Mouse (Mus musculus): ENCODE results near the gene Reep3.
A peak's percentile ranks its signal among the peaks of the same experiment; 100 is the strongest.
"Not testable (repeated sequence)": the region's sequence is repeated elsewhere in the genome, so short reads cannot be mapped to it uniquely, and the experiment has no call there.

Gene Reep3

GRCm38 (mm10) chr10:67096621-67097436 is at the start of gene Reep3:
TSS of gene Reep3 (minus strand) at chr10:67096945.
- DNase-seq (ENCODE audit: low read depth, low spot score), result peak; percentile 78

DNA sequence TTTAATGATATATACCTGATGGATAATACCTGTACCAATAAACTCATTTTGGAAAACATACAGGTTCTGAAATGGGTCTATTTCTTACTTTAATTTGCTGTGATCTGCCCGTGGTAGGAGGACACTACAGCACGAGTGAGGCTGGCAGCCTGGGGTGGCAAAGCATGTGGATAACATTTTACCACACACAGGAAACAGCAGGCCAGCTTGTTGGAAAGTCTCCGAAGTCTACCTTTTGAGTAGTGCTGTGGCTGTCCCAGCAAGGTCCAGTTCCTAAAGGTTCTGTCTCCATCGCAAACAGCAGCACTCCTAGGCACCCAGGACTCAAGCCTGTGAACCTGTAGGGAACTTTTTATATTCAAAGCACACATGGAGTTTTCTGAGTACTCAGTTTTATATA is 48.9 kb upstream of the Reep3 start:
- no peak for DNase-seq (ENCODE audit: low read depth, low spot score)

GRCm38 (mm10) chr10:67144269-67144668 is 47.5 kb upstream of the Reep3 start:
- DNase-seq (ENCODE audit: low read depth, low spot score), result no peak

DNA sequence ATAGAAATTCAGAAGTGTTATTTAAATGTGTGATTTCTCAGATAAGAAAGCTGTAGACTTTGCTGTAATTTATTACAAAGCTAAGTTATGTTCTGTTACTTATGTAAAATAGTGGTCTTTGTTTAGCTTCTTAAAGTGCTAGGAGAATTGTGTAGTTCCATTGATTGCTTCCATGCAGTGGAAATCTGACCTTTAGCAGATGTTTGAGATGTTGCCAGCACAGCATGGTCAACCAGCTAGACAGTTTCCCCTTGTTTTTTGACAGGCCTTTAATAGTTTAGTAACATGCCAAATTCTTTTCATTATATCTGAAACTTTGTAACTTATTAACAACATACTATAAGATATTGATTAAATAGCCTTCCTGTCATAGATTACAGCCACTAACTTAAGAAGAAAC is 46.9 kb upstream of the Reep3 start:
- no peak for DNase-seq (ENCODE audit: low read depth, low spot score)

- DNase-seq (ENCODE audit: low read depth, low spot score), result no peak
Observed at GRCm38 (mm10) chr10:67137437-67137836, 40.7 kb upstream of the Reep3 start.

DNA sequence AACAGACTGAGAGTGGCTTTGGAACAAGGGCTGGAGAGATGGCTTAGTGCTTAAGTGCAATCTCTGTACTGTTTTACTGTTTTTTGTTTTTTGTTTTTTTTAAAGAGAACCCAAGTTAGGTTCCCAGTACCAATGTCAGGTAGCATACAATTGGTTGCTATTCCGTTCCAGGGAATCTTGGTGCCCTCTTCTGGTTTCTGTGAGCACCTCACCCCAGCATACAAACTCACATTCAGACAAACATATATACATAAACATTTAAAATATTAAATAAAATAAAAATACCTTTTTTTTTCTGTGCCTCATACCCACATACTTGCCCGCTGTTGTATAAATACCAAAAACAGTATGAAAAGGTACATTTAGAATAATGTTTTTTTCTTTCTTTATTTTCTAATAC is 37.6 kb upstream of the Reep3 start:
- no peak for DNase-seq (ENCODE audit: low read depth, low spot score)

DNA sequence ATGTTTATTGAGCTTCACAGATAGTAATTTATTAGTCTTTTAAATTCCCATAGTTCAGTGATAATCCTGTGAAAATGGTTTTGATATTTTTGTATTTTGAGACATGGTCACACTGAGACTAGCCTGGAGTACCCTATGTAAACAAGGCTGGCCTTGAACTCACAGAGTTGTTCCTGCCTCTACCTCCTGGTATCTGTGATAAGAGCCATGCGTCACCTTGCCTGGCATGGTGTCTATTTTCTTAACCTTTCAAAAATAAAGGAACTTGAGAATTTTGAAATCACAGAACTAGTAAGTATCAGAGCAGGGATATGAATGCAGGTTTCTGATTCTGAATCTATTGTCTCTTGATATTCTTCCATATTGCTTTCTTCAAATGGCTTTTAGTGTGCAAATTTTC is 35.0 kb upstream of the Reep3 start:
- DNase-seq (ENCODE audit: low read depth, low spot score), result no peak

DNA sequence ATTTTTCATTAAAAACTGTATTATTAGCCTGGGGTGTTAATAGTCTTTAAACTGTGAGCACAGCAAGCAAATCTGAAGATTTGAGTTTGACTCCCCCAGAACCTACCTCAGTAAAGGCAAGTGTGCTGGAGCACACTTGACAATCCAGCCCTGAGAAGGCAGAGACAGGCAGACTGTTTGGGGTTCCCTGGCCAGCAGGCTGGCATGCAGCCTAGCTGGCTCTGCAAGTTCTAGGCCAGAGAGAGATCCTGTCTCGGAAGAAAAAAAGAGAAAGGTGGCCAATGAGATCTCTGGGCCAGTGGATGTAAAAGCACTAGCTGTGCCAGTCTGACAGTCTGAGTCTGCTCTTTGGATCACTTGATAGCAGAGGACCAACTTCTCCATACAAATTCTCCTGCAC is 32.8 kb upstream of the Reep3 start:
- DNase-seq (ENCODE audit: low read depth, low spot score), result no peak

GRCm38 (mm10) chr10:67126859-67127758 is 30.4 kb upstream of the Reep3 start:
- peak; percentile 60 for DNase-seq (ENCODE audit: low read depth, low spot score)

GRCm38 (mm10) chr10:67126061-67126858 is 29.5 kb upstream of the Reep3 start:
- peak; percentile 39 for DNase-seq (ENCODE audit: low read depth, low spot score)

GRCm38 (mm10) chr10:67124156-67124555 is 27.4 kb upstream of the Reep3 start:
- no peak for DNase-seq (ENCODE audit: low read depth, low spot score)

- DNase-seq (ENCODE audit: low read depth, low spot score), result no peak
Observed at GRCm38 (mm10) chr10:67123756-67124155, 27.0 kb upstream of the Reep3 start.

DNA sequence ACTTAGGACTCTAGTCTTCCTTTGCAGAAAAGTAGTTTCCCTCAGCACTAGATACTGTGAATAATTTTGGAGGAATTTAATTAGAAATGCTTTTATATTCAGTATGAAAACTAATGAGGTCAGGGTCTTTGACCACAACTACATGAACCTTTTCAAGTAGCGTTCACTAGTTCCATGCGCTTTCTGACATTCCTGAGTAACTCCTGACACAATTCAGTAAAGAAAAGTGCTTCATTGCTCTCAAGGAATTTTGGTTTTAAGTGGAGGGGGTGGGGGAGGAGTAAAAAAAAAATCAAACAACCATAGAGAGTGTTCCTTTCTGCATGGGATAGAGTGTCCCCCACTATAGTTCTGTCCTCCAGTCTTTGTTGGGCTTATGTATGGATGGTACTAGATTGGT is 23.9 kb upstream of the Reep3 start:
- no peak for DNase-seq (ENCODE audit: low read depth, low spot score)

- no peak for DNase-seq (ENCODE audit: low read depth, low spot score)
Observed at GRCm38 (mm10) chr10:67120180-67120579, 23.4 kb upstream of the Reep3 start.

DNA sequence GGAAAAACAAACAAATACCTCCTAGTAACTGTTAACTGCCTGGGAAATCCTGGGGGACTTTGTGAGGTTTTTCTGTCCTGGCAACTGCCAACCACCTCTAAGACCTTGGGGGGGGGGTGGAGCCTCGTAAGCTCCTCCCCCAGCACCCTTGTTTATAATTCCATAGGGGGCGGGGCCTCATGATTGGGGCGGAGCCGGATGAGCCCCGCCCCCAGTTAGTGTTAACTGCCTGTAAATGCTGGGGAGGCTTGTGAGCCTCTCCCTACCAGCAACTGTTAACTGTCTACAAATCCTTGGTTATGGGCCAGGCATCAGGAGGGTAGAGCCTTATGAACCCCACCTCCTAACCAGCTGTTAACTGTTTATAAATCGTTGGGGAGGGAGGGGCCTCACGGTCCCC is 22.5 kb upstream of the Reep3 start:
- DNase-seq (ENCODE audit: low read depth, low spot score), result no peak

DNA sequence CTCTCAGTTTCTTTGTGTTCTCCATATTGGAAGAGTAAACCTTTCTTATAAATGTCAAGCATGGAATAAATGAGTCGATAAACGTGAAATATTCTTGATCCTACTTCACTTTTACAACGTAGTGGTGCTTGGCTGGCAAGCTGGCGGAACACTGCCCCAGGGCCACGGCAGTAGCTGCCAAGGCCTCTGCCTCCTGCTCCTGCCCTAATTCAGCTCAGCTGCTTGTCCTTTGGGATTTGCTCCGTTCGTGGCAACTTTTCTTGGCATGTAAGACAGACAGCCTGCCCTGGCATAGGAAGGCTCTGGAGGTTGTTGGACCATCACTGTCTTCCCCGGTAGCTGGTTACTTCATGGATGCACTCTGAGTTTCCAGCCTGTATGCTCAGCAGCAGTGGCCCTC is 19.5 kb upstream of the Reep3 start:
- no peak for DNase-seq (ENCODE audit: low read depth, low spot score)

DNA sequence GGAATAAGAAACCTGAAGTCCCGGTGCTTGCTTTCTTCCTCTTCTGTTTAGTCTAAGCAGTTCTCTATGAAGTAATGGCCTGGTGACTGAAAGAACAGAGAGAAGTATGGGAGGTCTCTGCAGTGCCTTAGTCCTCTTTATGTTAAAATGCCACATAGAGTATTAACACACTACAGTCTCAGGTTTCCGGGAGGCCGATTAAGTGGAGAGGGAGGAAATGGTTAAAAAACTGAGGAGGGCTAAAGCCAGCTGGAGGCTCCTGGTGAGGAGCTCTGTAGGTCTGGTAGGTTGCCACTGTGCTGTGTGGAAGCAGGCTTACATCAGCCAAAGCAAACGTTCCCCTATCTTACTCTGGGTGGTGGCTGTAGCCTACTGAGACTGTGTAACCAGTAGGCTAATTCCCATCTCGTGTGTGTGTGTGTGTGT is 18.9 kb upstream of the Reep3 start:
- no peak for DNase-seq (ENCODE audit: low read depth, low spot score)

DNA sequence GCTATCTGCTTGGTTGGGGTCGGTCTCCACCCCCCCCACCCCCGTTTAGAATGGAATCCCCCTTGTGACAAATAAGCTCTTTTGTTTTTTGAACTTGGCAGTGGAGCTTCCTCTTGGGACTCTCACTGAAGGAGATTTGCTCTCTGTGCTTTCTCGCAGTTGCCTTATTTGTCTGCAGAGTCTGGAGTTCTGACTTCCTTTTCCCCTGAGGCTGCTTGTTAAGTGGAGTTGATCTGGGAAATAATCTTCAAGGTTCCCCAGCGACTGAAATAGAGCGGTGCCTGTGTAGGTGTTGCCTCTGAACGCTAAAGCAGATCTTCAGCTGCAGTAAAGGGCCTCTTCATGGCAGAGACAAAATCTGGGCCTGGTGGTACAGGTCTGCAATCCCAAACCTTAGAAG is 18.4 kb upstream of the Reep3 start:
- no peak for DNase-seq (ENCODE audit: low read depth, low spot score)

DNA sequence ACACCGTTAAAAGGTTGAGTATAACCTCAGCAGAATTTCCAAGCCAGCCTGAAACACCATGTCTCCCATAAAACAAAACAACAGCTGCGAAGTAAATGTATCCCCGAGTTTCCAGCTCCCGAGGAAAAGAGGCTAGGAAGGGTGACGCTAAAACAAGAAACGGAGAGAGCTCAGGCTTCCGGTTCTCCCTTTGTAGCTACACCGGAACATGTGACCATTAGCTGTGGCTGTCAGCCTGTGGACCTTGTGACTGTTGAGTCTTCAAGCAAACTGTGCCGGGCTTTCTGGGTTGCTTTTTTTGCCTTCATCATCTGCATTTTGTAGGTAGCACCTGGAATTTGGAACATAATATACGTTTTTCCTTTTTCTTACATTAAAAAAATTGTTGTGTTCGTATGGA is 17.1 kb upstream of the Reep3 start:
- no peak for DNase-seq (ENCODE audit: low read depth, low spot score)

GRCm38 (mm10) chr10:67112967-67113366 is 16.2 kb upstream of the Reep3 start:
- not testable (repeated sequence) for DNase-seq (ENCODE audit: low read depth, low spot score)

DNA sequence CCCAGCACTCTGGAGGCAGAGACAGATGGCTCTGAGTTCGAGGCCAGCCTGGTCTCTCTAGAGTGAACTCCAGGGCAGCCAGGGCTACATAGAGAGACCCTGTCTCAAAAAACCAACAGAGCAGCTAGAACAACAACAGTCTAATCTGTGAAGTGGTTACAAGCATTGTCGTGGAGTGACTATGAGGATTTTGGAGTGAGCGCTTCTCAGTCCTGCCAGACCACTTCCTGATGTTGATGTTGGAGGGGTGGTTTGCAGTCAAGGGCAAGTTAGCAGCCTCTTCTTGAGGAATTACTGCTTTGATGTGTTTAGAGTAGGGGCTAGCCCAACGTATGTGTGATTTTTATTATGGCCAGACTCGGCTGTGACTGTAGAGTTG is 15.0 kb upstream of the Reep3 start:
- peak; percentile 42 for DNase-seq (ENCODE audit: low read depth, low spot score)

Data from CD4-positive helper T cell, adult 2 months (primary cell).